Mouse (Mus musculus) gastrocnemius, adult 2 months (tissue): ENCODE results near the gene Ap1g1. TPM values are rescaled to one million over a fixed set of nuclear protein-coding genes. Genes with fewer than 3 reads are reported as not detected.
A peak's percentile ranks its signal among the peaks of the same experiment; 100 is the strongest.

Source experiments
- DNase-seq: peaks from one replicate; pipeline ENCODE4 v3.0.0; 2022
- H3K27ac ChIP-seq: fragments of 200-600 bp; 2 replicates; pipeline ENCODE4 v1.8.1; 2022; ENCODE audit warnings: mild to moderate bottlenecking
- H3K4me3 ChIP-seq: fragments of 200-600 bp; 2 replicates; pipeline ENCODE4 v1.8.1; 2022; ENCODE audit warnings: mild to moderate bottlenecking, moderate library complexity
- CTCF ChIP-seq: fragments of 200-600 bp; IDR thresholded peaks from 2 replicates; pipeline ENCODE4 v1.8.1; 2022; ENCODE audit warnings: antibody characterized with exemption, mild to moderate bottlenecking, moderate library complexity
- intact Hi-C: fragments of 180-260 bp; cut with DNase I; formaldehyde crosslinking; loops from one replicate; pipeline ENCODE4 v1.15.1; 2025
- total RNA-seq, 2 experiments: library from RNA; stranded (reverse); gene quantifications; 2 replicates each; pipeline ENCODE4 v1.2.3; 2021

The Ap1g1 gene
- total RNA-seq, 2 experiments from 2014 or later: 39.9 to 40.0 TPM

DNA sequence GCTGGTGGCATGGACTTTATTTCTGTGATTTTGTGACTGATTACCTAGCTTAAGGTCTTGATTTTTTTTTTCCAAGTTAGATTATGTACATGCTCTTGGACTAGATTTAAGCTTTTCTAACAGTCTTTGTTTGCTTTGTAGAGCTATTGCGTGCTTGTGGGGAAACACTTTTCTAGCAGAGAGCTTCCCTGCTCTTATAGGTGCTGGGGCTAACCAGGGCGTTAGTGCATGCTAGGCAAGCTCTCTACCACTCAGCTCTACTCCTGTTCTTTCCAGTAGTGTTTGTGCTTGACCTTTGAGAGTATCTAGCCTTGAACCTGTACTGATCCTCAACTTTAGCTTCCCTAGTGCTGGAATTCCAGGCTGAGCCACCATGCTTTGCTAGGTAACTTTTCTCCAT, 22.0 kb downstream of the Ap1g1 start:
- no peak overlapping the region for H3K4me3 ChIP-seq
- H3K27ac ChIP-seq: peak overlapping the region; percentile 69
- intact Hi-C loops: no loop called here
- no peak for TF ChIP-seq CTCF
- no peak for DNase-seq

DNA sequence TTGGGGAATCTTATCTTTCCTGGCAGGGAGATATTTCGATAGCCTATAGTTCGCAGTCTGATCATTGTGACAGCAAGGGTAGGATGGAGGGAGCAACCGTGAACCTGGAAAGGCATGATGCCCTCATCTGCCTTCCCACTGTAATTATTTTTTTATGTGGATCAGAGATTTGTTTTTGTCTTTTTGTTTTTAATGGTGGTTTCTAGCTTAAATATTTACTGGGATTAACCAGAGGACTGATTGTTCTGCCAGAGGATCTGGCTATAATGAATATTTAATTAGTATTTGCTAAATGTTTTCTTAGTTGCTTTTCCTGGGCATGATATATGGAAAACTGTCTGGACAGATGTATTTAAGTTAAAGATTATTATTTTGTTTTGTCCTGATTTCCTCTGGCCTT, 24.9 kb downstream of the Ap1g1 start:
- H3K4me3 ChIP-seq: no peak overlapping the region
- DNase-seq: no peak
- no peak overlapping the region for H3K27ac ChIP-seq
- TF ChIP-seq CTCF: no peak
- intact Hi-C loops: no loop called here

DNA sequence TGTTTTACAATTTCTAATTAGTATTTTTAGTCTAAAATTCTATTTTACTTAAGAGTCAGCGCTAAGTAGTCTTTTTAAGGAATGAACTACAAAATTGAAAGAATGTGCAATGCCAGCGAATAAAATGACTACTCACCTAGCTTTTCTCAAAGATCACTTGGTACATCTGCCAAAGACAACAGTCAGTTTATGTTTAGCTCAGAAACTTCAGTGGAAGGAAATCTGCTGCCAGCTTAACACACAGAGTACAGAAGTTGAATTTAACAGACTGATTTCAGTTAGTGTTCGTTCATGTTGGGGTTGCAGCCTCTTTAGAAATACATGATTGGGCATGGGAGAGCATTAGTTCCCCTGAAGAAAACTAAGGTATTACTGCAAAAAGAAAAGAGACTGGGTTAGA, 25.4 kb downstream of the Ap1g1 start:
- no peak overlapping the region for H3K27ac ChIP-seq
- intact Hi-C loops: no loop called here
- no peak for TF ChIP-seq CTCF

DNA sequence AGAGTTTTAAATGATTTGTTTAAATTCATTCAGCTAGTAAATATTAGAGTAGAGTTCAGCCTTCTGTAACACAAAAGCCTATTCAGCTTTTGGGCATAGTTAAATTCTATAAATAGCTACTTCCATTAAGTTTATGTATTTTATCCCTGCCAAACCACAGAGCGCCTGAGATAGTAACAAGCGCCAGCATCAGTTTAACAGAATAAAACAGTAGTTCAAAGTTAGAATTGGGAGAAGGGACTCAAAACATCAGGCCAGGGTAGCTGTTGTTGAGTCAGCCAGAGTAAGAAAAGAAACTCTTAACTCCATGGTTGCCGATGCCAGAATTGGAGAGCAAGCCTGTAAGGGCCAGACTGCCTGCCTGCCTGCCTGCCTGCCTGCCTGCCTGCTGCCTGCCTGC, 28.2 kb downstream of the Ap1g1 start:
- DNase-seq: no peak
- Histone ChIP-seq H3K27ac (no peak overlapping the region), H3K4me3 (no peak overlapping the region)
- TF ChIP-seq CTCF: no peak
- intact Hi-C loops: no loop called here

More for the DNA sequence above, 25.4 kb downstream of the Ap1g1 start:
- H3K4me3 ChIP-seq: no peak overlapping the region
- DNase-seq: no peak

DNA sequence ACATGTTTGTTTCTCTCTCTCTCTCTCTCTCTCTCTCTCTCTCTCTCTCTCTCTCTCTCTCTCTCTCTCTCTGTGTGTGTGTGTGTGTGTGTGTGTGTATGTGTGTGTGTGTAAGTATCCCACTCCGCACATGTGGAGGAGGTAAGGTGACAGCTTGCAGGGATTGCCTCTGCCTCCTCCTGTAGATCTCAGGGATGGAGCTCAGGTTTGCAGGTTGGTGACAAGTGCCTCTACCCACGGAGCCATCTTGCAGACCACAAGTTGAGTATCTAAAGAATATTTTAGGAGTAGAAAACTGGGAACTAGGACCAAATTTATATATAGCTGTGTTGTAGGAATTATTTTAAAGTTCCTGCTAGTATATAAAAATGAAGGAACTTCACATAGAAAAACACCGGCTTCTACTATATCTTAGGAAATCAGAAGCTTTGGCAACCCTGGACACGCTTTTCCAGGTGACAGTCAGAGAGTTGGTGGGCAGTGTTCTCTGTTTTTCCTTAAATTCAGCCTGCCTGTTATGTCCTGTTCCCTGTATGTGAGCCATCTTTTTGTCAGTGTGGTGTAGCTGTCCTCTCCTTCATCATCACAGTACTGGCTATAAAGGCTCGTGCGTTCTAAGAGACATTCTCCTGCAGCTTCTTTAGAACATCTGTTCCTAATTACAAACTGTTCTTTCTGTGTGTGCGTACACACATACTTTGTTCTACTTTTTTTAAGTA, 29.2 kb downstream of the Ap1g1 start:
- DNase-seq: no peak
- intact Hi-C loops: no loop called here
- Histone ChIP-seq H3K4me3 (no peak overlapping the region), H3K27ac (peak overlapping the region; percentile 10; the same call in 1 of the 2 replicates)
- TF ChIP-seq CTCF: no peak

DNA sequence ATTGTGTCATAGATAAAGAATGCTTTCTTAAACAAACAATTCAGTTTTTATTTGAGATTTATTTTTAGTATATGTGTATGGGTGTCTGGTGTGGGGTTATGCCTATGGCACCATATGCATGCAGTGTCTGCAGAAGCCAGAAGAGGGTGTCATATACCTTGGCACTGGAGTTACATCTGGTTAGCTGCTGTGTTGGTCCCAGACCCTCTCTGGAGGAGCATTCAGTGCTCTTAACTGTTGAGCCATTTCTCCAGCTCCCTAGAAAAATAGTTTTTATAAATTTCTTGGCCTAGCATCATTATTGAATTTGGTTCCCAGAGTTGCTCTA, 29.7 kb downstream of the Ap1g1 start:
- DNase-seq: no peak
- intact Hi-C loops: no loop called here

DNA sequence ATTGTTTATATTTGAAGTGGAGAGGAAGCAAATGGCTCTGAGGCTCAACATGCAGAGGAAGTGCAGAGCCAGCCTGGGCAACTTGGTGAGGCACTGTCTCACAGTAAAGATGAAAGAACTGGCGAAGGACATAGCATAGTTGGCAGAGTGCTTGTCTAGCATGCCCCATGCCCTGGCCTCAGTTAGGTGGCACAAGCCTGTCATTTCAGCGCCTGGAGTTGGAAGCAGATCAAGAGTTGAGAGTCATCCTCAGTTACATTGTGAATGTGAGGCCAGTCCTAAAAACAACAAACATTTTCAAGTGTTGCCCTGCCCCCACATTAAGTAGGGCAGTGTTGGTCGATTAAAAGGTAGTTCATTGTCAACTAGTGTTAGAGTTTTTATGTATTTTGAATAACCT, 32.1 kb downstream of the Ap1g1 start:
- Histone ChIP-seq H3K27ac (peak overlapping the region; percentile 21; the same call in 1 of the 2 replicates), H3K4me3 (no peak overlapping the region)
- peak; percentile 43 for DNase-seq
- no peak for TF ChIP-seq CTCF
- intact Hi-C loops: no loop called here

More for the DNA sequence above, 29.7 kb downstream of the Ap1g1 start:
- H3K27ac ChIP-seq: peak overlapping the region; percentile 1; the same call in 1 of the 2 replicates
- H3K4me3 ChIP-seq: no peak overlapping the region
- peak; percentile 6; the same call in 1 of the 2 replicates for TF ChIP-seq CTCF

DNA sequence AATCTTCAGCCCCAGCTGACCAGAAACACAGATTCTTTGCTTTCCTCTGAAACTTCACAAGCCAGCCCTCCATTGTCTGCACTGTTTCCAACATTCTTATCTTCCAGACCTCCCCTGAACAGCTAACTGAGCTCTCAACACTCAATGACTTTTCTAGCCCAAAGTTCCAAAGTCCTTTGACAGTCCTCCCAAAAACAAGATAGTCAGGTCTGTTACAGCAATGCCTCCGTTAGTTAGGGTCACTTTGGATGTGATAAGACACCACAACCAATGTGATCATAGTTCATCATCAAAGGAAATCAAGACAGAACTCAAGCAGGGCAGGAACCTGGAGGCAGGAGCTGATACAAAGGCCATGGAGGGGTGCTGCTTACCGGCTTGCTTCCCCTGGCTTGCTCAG, 36.9 kb downstream of the Ap1g1 start:
- DNase-seq: no peak
- H3K4me3 ChIP-seq: no peak overlapping the region
- TF ChIP-seq CTCF: no peak
- intact Hi-C loops: no loop called here
- H3K27ac ChIP-seq: no peak overlapping the region

DNA sequence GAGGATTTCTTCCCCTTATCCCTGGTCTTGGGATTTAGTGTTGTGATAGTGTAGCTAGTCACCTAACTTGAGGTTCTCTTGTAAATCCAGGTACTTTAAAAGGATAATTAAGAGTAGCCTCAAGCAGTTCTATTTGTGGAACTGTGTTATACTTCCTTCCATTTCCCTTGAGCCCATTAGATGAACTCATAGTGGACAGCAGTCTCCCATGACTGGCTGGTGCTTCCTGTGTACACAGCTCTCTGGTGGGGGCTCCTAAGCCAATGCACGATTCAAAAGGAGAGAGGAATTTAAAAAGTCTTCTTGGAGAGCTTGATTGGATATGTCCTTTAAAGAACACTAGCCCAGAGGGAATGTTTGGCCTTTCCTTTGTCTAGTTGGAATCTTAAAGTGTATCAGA, 39.6 kb downstream of the Ap1g1 start:
- H3K27ac ChIP-seq: peak overlapping the region; percentile 70
- TF ChIP-seq CTCF: no peak

DNA sequence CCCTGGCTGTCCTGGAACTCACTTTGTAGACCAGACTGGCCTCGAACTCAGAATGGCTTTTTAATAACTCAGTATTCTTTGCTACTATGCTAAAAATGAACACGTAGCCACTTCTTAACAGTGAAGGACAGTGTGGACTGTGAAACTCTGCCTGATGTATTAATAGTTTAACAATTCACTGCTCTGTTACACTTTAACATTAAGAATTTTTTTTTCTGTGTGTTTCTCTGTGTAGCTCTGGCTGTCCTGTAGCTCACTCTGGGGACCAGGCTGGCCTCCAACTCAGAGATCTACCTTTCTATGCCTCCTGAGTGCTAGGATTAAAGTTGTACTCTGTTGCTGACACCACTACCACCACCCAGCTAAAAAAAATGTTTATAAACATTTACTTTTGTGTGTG, 45.2 kb downstream of the Ap1g1 start:
- no peak for DNase-seq
- H3K4me3 ChIP-seq: no peak overlapping the region
- no peak overlapping the region for H3K27ac ChIP-seq
- TF ChIP-seq CTCF: no peak
- intact Hi-C loops: no loop called here

More for the DNA sequence above, 39.6 kb downstream of the Ap1g1 start:
- no peak overlapping the region for H3K4me3 ChIP-seq
- DNase-seq: no peak
- intact Hi-C loops: no loop called here

DNA sequence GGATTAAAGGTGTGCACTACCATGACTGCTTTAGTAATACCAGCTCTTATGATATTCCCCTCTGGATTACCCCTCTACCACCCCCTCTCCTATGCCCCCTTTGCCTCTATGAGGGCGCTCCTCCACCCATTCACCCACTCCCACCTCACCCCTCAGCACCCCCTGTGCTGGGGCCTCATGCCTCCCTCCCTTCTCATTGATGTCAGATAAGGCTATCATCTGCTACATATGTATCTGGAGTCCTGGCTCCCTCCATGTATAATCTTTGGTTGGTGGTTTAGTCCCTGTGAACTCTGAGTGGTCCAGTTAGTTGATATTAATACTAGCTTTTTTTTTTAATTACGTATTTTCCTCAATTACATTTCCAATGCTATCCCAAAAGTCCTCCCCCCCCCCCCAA, 61.5 kb downstream of the Ap1g1 start:
- Histone ChIP-seq H3K4me3 (no peak overlapping the region), H3K27ac (no peak overlapping the region)
- DNase-seq: no peak
- intact Hi-C loops: no loop called here
- TF ChIP-seq CTCF: no peak

DNA sequence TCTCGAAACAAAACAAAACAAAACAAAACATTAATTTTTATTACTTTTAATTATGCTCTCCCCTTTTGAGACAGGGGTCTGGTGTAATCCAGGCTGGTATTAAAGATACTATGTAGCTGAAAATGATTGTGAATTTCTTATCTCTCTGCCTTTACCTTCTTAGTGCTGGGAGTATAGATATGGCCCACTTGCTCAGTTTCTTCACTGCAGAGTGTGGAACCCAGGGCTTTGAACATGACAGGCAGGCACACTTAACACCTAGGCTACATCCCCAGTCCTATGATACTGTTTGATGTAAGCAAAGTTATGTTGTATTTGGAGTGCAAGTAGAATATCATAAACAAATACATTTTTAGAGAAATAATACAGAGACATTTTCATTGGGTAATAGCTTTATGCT, 64.1 kb downstream of the Ap1g1 start:
- DNase-seq: no peak

DNA sequence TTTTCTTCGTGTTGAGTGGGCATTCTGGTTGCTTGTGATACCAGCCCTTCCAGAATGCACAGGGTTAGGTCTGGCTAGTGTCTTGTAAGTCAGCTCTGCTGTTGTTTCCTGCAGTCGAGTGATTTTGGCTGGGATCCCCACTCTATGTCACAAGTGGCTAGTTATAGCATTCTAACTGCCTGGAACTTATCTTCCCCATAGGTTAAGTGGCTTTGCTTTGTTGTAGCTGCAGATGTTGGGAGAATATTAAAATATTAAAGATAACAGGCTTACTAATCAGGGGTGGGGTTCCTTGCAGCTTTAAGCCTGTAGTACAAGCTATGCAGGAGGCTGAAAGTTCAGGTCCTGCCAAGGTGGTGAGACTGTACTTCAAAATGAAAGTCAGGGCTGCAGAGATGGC, 69.5 kb downstream of the Ap1g1 start:
- intact Hi-C loops: no loop called here

More for the DNA sequence above, 64.1 kb downstream of the Ap1g1 start:
- no peak overlapping the region for H3K27ac ChIP-seq
- H3K4me3 ChIP-seq: no peak overlapping the region
- no peak for TF ChIP-seq CTCF
- intact Hi-C loops: no loop called here

DNA sequence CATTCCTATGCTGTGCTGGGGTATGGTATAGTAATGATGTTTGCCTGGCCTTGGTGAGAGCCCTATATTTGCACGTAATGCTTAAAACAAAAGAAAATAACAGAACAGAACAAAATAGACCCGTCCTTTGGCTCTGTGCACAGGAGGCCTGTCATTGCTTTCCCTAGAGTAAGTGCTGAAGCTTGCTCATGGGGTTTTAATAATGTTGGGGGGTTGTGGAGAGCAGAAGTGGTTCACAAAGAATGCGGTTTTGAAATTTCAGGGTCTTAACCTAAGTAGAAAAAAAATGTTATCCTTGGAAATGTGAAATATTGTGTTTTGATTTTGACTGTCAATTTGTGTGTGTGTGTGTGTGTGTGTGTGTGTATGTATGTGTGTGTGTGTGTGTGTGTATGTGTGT, 70.6 kb downstream of the Ap1g1 start:
- DNase-seq: no peak
- TF ChIP-seq CTCF: no peak
- intact Hi-C loops: no loop called here

More for the DNA sequence above, 69.5 kb downstream of the Ap1g1 start:
- Histone ChIP-seq H3K4me3 (no peak overlapping the region), H3K27ac (no peak overlapping the region)
- no peak for TF ChIP-seq CTCF
- DNase-seq: no peak

More for the DNA sequence above, 70.6 kb downstream of the Ap1g1 start:
- no peak overlapping the region for H3K27ac ChIP-seq
- H3K4me3 ChIP-seq: no peak overlapping the region
